Mouse (Mus musculus) liver, embryonic 14.5 days (tissue): ENCODE measurements around the gene Zfp747. TPM values are rescaled to one million over a fixed set of nuclear protein-coding genes. Genes with fewer than 3 reads are reported as not detected.
A peak's percentile ranks its signal among the peaks of the same experiment; 100 is the strongest.

ENCODE experiments used
- ATAC-seq: fragments of 200-750 bp; cut with Nextera tagmentation; 2 replicates; pipeline ENCODE4 v1.8.0; 2017; ENCODE audit warnings: moderate number of reproducible peaks, mild to moderate bottlenecking, moderate library complexity; ENCODE audit not compliant: insufficient read depth
- DNase-seq, 3 experiments: peaks; one replicate each; pipeline ENCODE4 v3.0.0-alpha.2; 2012 to 2013; ENCODE audit warnings: low read depth in 3 of 3, low spot score in 3 of 3
- H3K27ac ChIP-seq: fragments of 300-500 bp; sonication (generic); 2 replicates; pipeline ENCODE4 v1.5.1; 2014; ENCODE audit warnings: moderate library complexity, mild to moderate bottlenecking, control low read depth, inconsistent platforms
- H3K27me3 ChIP-seq: fragments of 300-500 bp; sonication (generic); 2 replicates; pipeline ENCODE4 v1.6.1; 2014; ENCODE audit warnings: mild to moderate bottlenecking, low read length, moderate library complexity; ENCODE audit not compliant: control insufficient read depth, insufficient read depth
- H3K36me3 ChIP-seq: fragments of 300-500 bp; sonication (generic); replicated peaks from 2 replicates; pipeline ENCODE4 v1.6.1; 2014; ENCODE audit warnings: low read depth; ENCODE audit not compliant: control insufficient read depth, insufficient read depth
- H3K4me1 ChIP-seq, 2 experiments: fragments of 200-500 bp in 1 of 2; fragments of 300-500 bp in 1 of 2; sonication (generic) in 1 of 2; replicated peaks; 2 replicates each; pipeline ENCODE4 v1.6.1; 2012 to 2014; ENCODE audit warnings: antibody characterized with exemption in 1 of 2, inconsistent platforms in 1 of 2, low read length in 1 of 2; ENCODE audit not compliant: control insufficient read depth in 2 of 2, insufficient read depth in 2 of 2
- H3K4me2 ChIP-seq: fragments of 300-500 bp; sonication (generic); 2 replicates; pipeline ENCODE4 v1.6.1; 2014; ENCODE audit warnings: low read depth, mild to moderate bottlenecking, control low read depth, moderate library complexity
- H3K4me3 ChIP-seq, 2 experiments: fragments of 200-500 bp in 1 of 2; fragments of 300-500 bp in 1 of 2; sonication (generic) in 1 of 2; 2 replicates each; pipeline ENCODE4 v1.5.1; 2012 to 2014; ENCODE audit warnings: low read depth in 2 of 2, low read length in 2 of 2, mild to moderate bottlenecking in 2 of 2, control low read depth in 1 of 2, inconsistent platforms in 1 of 2, moderate library complexity in 1 of 2; ENCODE audit not compliant: insufficient read depth in 1 of 2
- H3K9ac ChIP-seq: fragments of 300-500 bp; sonication (generic); replicated peaks from 2 replicates; pipeline ENCODE4 v1.6.1; 2014; ENCODE audit warnings: mild to moderate bottlenecking, control low read depth, moderate library complexity
- H3K9me3 ChIP-seq: fragments of 300-500 bp; sonication (generic); 2 replicates; pipeline ENCODE4 v1.6.1; 2016; ENCODE audit warnings: low read length, mixed read lengths; ENCODE audit not compliant: control insufficient read depth
- CTCF ChIP-seq: IDR thresholded peaks from 2 replicates; pipeline ENCODE4 v1.5.1; 2016; ENCODE audit warnings: antibody characterized with exemption, low read depth, control low read depth
- EP300 ChIP-seq: IDR thresholded peaks from 2 replicates; pipeline ENCODE4 v1.6.1; 2016; ENCODE audit warnings: antibody characterized with exemption, low read depth
- WGBS: fragments of 180-500 bp; shearing (Covaris S2); extraction: QIAGEN DNeasy Blood & Tissue Kit; methylation state at CpG from one replicate; pipeline ENCODE4 v1.1.7; 2014; ENCODE audit not compliant: insufficient replicate concordance; 5-methylcytosine and 5-hydroxymethylcytosine counted together
- polyA plus RNA-seq, 2 experiments: library from polyadenylated mRNA; depleted of rRNA in 1 of 2; stranded (reverse) in 1 of 2; unstranded in 1 of 2; fragments of >200 nt; fragmentation: Nextera tagmentation in 1 of 2; extraction: Ambion mirVana in 1 of 2; gene quantifications; 2 replicates each; pipeline versions ENCODE4 v1.2.1 to v1.2.3; 2012 to 2014

The Zfp747 gene
- polyA plus RNA-seq, 2 experiments: 1.2 to 1.9 TPM

- ATAC-seq: no peak
- DNase-seq: no peak
- Histone ChIP-seq H3K27me3 (no peaks in the 10 kb centered on the region), H3K9me3 (no peaks in the 10 kb centered on the region), H3K4me3 (no peak overlapping the region; a peak in 1 of 4 replicates), H3K36me3 (no peaks in the 10 kb centered on the region), H3K4me2 (peak overlapping the region; percentile 90), H3K4me1 (peaks cover 5 to 7% of the 10 kb centered on the region in 2 experiments; a peak in 3 of 4 replicates), H3K27ac (no peak overlapping the region), H3K9ac (no peak overlapping the region)
- no peak for TF ChIP-seq EP300
- TF ChIP-seq CTCF: no peak
- 17% methylated on average over 8 of the region's 8 CpGs for WGBS
Observed at GRCm38 (mm10) chr7:127346676-127347075, 29.2 kb downstream of the Zfp747 start.

- ATAC-seq (peak; percentile 85), DNase-seq (peak; percentile 66 to 72 (median 69))
- Histone ChIP-seq H3K27ac (no peak within 1 kb of the TSS), H3K27me3 (no peaks in the 10 kb centered on the region), H3K4me1 (peaks cover 5 to 7% of the 10 kb centered on the region in 2 experiments; a peak in 3 of 4 replicates), H3K36me3 (no peaks in the 10 kb centered on the region), H3K4me3 (peak within 1 kb of the TSS; percentile 67 to 69), H3K9ac (peak within 1 kb of the TSS; percentile 55), H3K9me3 (no peaks in the 10 kb centered on the region), H3K4me2 (peak within 1 kb of the TSS; percentile 90)
- TF ChIP-seq CTCF (no peak), EP300 (no peak)
- WGBS: under 1% methylated on average over 67 of the region's 76 CpGs
Observed at GRCm38 (mm10) chr7:127345512-127346325, 30.1 kb downstream of the Zfp747 start, which contains the start of gene Zfp768. Gene Zfp768 (minus strand): TSS chr7:127345589.

- Histone ChIP-seq H3K4me3 (peak overlapping the region; percentile 64 to 67), H3K27ac (no peak overlapping the region), H3K9me3 (no peaks in the 10 kb centered on the region), H3K36me3 (no peaks in the 10 kb centered on the region), H3K4me1 (peaks cover 5 to 7% of the 10 kb centered on the region in 2 experiments; a peak in 3 of 4 replicates), H3K4me2 (peak overlapping the region; percentile 90), H3K9ac (peak overlapping the region; percentile 55), H3K27me3 (no peaks in the 10 kb centered on the region)
- DNase-seq (no peak), ATAC-seq (peak; percentile 38)
- TF ChIP-seq CTCF (no peak), EP300 (no peak)
- WGBS: 1% methylated on average over 42 of the region's 42 CpGs
Observed at GRCm38 (mm10) chr7:127345092-127345491, 30.8 kb downstream of the Zfp747 start.

- Histone ChIP-seq H3K27ac (no peak overlapping the region), H3K27me3 (no peaks in the 10 kb centered on the region), H3K4me2 (peak overlapping the region; percentile 90), H3K9me3 (no peaks in the 10 kb centered on the region), H3K4me3 (peak overlapping the region in 1 of 2 experiments; percentile 67; a peak in 2 of 4 replicates), H3K36me3 (no peaks in the 10 kb centered on the region), H3K9ac (no peak overlapping the region), H3K4me1 (peaks cover 5 to 7% of the 10 kb centered on the region in 2 experiments; a peak in 3 of 4 replicates)
- ATAC-seq: no peak
- no peak for DNase-seq
- WGBS: 81% methylated on average over 8 of the region's 8 CpGs
- TF ChIP-seq EP300 (no peak), CTCF (no peak)
Observed at GRCm38 (mm10) chr7:127344371-127344770, 31.5 kb downstream of the Zfp747 start.

- TF ChIP-seq CTCF (no peak), EP300 (no peak)
- H3K27ac ChIP-seq: no peak overlapping the region
- H3K9ac ChIP-seq: no peak overlapping the region
- no peaks in the 10 kb centered on the region for H3K27me3 ChIP-seq
- no peaks in the 10 kb centered on the region for H3K36me3 ChIP-seq
- DNase-seq (no peak), ATAC-seq (no peak)
- no peaks in the 10 kb centered on the region for H3K9me3 ChIP-seq
- WGBS: 87% methylated on average over 38 of the region's 38 CpGs
- peaks cover 5 to 7% of the 10 kb centered on the region in 2 experiments; a peak in 3 of 4 replicates for H3K4me1 ChIP-seq
- no peak overlapping the region for H3K4me2 ChIP-seq
- no peak overlapping the region for H3K4me3 ChIP-seq
Observed at GRCm38 (mm10) chr7:127343351-127344019, 32.4 kb downstream of the Zfp747 start.
